Mouse (Mus musculus): ENCODE measurements around the gene Nbdy. TPM values are rescaled to one million over a fixed set of nuclear protein-coding genes. Genes with fewer than 3 reads are reported as not detected.
A peak's percentile ranks its signal among the peaks of the same experiment; 100 is the strongest.

The Nbdy gene
- 108 and 110 TPM in 2 replicates for polyA plus RNA-seq (2015; fragmentation: Nextera tagmentation; extraction: Ambion mirVana)

- Histone ChIP-seq H3K9ac (replicated peaks) (peak within 1 kb of the TSS; percentile 54), H3K9me3 (no peaks in the 10 kb centered on the region), H3K4me3 (peak within 1 kb of the TSS; percentile 56), H3K4me1 (no peaks in the 10 kb centered on the region), H3K4me2 (replicated peaks) (peak within 1 kb of the TSS; percentile 49), H3K27me3 (no peaks in the 10 kb centered on the region), H3K27ac (replicated peaks) (peak within 1 kb of the TSS; percentile 88), H3K36me3 (no peaks in the 10 kb centered on the region)
- ATAC-seq (replicated peaks): peak; percentile 92
- 15% methylated on average over 32 of the region's 32 CpGs for WGBS
Observed at GRCm38 (mm10) chrX:153723110-153723916, at the start of gene Nbdy. TSS of gene Nbdy (plus strand) at chrX:153723590.

- H3K36me3 ChIP-seq: no peaks in the 10 kb centered on the region
- no peak for ATAC-seq (replicated peaks)
- H3K27ac ChIP-seq (replicated peaks): no peak within 1 kb of the TSS
- no peaks in the 10 kb centered on the region for H3K27me3 ChIP-seq
- H3K9me3 ChIP-seq: no peaks in the 10 kb centered on the region
- H3K4me1 ChIP-seq: no peaks in the 10 kb centered on the region
- H3K4me3 ChIP-seq: peak within 1 kb of the TSS; percentile 24
- H3K9ac ChIP-seq (replicated peaks): 0 out of 2 replicates have a peak within 1 kb of the TSS, but pooled peaks have one; percentile 7
- peak within 1 kb of the TSS; percentile 28 for H3K4me2 ChIP-seq (replicated peaks)
- 22% methylated on average over 11 of the region's 11 CpGs for WGBS
Observed at GRCm38 (mm10) chrX:153695782-153696395, 27.5 kb upstream of the Nbdy start, which contains the start of gene Kctd12b. TSS of gene Kctd12b (minus strand) at chrX:153696391.

GRCm38 (mm10) chrX:153700463-153700862 lies 22.9 kb upstream of the Nbdy start:
- no peak overlapping the region for H3K9ac ChIP-seq (replicated peaks)
- no peaks in the 10 kb centered on the region for H3K27me3 ChIP-seq
- H3K4me1 ChIP-seq: no peaks in the 10 kb centered on the region
- H3K36me3 ChIP-seq: no peaks in the 10 kb centered on the region
- no peaks in the 10 kb centered on the region for H3K9me3 ChIP-seq
- H3K4me2 ChIP-seq (replicated peaks): no peak overlapping the region
- H3K4me3 ChIP-seq: no peak overlapping the region
- 64% methylated on average over 3 of the region's 3 CpGs for WGBS
- ATAC-seq (replicated peaks): no peak; the same call in 1 of the 2 replicates
- no peak overlapping the region for H3K27ac ChIP-seq (replicated peaks)

GRCm38 (mm10) chrX:153707735-153708134 lies 15.7 kb upstream of the Nbdy start:
- Histone ChIP-seq H3K9ac (replicated peaks) (no peak overlapping the region), H3K27me3 (no peaks in the 10 kb centered on the region), H3K4me2 (replicated peaks) (no peak overlapping the region), H3K4me3 (no peak overlapping the region), H3K27ac (replicated peaks) (no peak overlapping the region), H3K9me3 (no peaks in the 10 kb centered on the region), H3K36me3 (no peaks in the 10 kb centered on the region), H3K4me1 (no peaks in the 10 kb centered on the region)
- peak; percentile 68; the same call in 1 of the 2 replicates for ATAC-seq (replicated peaks)
- 28% methylated on average over 4 of the region's 4 CpGs for WGBS

- H3K4me2 ChIP-seq (replicated peaks): no peak overlapping the region
- no peak overlapping the region for H3K9ac ChIP-seq (replicated peaks)
- WGBS: 89% methylated on average over 2 of the region's 2 CpGs
- no peaks in the 10 kb centered on the region for H3K36me3 ChIP-seq
- ATAC-seq (replicated peaks): no peak
- H3K4me1 ChIP-seq: no peaks in the 10 kb centered on the region
- H3K27me3 ChIP-seq: no peaks in the 10 kb centered on the region
- H3K4me3 ChIP-seq: no peak overlapping the region
- no peaks in the 10 kb centered on the region for H3K9me3 ChIP-seq
- H3K27ac ChIP-seq (replicated peaks): no peak overlapping the region
Observed at GRCm38 (mm10) chrX:153716716-153717115, 6.7 kb upstream of the Nbdy start.

GRCm38 (mm10) chrX:153719602-153720001 lies 3.8 kb upstream of the Nbdy start:
- Histone ChIP-seq H3K36me3 (no peaks in the 10 kb centered on the region), H3K9me3 (no peaks in the 10 kb centered on the region), H3K27me3 (no peaks in the 10 kb centered on the region), H3K4me3 (no peak overlapping the region), H3K4me2 (replicated peaks) (no peak overlapping the region), H3K4me1 (no peaks in the 10 kb centered on the region), H3K27ac (replicated peaks) (no peak overlapping the region), H3K9ac (replicated peaks) (no peak overlapping the region)
- 33% methylated on average over 4 of the region's 4 CpGs for WGBS
- no peak for ATAC-seq (replicated peaks)

- H3K27ac ChIP-seq (replicated peaks): peak overlapping the region; percentile 59
- peak; percentile 35; the same call in 1 of the 2 replicates for ATAC-seq (replicated peaks)
- 23% methylated on average over 3 of the region's 3 CpGs for WGBS
Observed at GRCm38 (mm10) chrX:153724400-153724799, 1.0 kb downstream of the Nbdy start.

GRCm38 (mm10) chrX:153735697-153736096 lies 12.3 kb downstream of the Nbdy start:
- 62% methylated on average over 4 of the region's 4 CpGs for WGBS
- Histone ChIP-seq H3K4me3 (no peak overlapping the region), H3K9me3 (no peaks in the 10 kb centered on the region), H3K27ac (replicated peaks) (no peak overlapping the region), H3K4me1 (no peaks in the 10 kb centered on the region), H3K4me2 (replicated peaks) (no peak overlapping the region), H3K27me3 (no peaks in the 10 kb centered on the region), H3K36me3 (no peaks in the 10 kb centered on the region), H3K9ac (replicated peaks) (no peak overlapping the region)
- no peak for ATAC-seq (replicated peaks)

More at GRCm38 (mm10) chrX:153724400-153724799, 1.0 kb downstream of the Nbdy start:
- Histone ChIP-seq H3K9ac (replicated peaks) (peak overlapping the region; percentile 28), H3K4me2 (replicated peaks) (peak overlapping the region; percentile 49), H3K4me3 (peak overlapping the region; percentile 56), H3K36me3 (no peaks in the 10 kb centered on the region), H3K27me3 (no peaks in the 10 kb centered on the region), H3K4me1 (no peaks in the 10 kb centered on the region), H3K9me3 (no peaks in the 10 kb centered on the region)

- WGBS: 79% methylated on average over 3 of the region's 3 CpGs
- Histone ChIP-seq H3K9me3 (no peaks in the 10 kb centered on the region), H3K4me1 (no peaks in the 10 kb centered on the region), H3K4me3 (no peak overlapping the region), H3K9ac (replicated peaks) (no peak overlapping the region), H3K27me3 (no peaks in the 10 kb centered on the region), H3K4me2 (replicated peaks) (no peak overlapping the region), H3K36me3 (no peaks in the 10 kb centered on the region), H3K27ac (replicated peaks) (no peak overlapping the region)
- ATAC-seq (replicated peaks): no peak
Observed at GRCm38 (mm10) chrX:153742493-153742892, 19.1 kb downstream of the Nbdy start.

- Histone ChIP-seq H3K4me2 (replicated peaks) (no peak overlapping the region), H3K27me3 (no peaks in the 10 kb centered on the region), H3K9me3 (no peaks in the 10 kb centered on the region), H3K4me1 (no peaks in the 10 kb centered on the region), H3K9ac (replicated peaks) (no peak overlapping the region), H3K36me3 (no peaks in the 10 kb centered on the region), H3K27ac (replicated peaks) (no peak overlapping the region), H3K4me3 (no peak overlapping the region)
- 51% methylated on average over 2 of the region's 2 CpGs for WGBS
- no peak for ATAC-seq (replicated peaks)
Observed at GRCm38 (mm10) chrX:153749230-153749629, 25.8 kb downstream of the Nbdy start.
